12 mouse cellular contexts compared by ENCODE assay signal in genomic region chrX:36489506-36489905, GRCm38 (mm10). TPM values are rescaled to one million over a fixed set of nuclear protein-coding genes. Genes with fewer than 3 reads are reported as not detected.
DNase-seq lines count a peak whose midpoint lies in the region; ATAC-seq and TF ChIP-seq lines count a peak whose summit lies in the region.
"Had no signal": no experiment of that assay in that cellular context is flagged by ENCODE, and none has a peak within 500 bp of the region (broad histone marks: within the 10 kb centered on the region; RNA-seq: fewer than 3 reads in every experiment).

No protein-coding gene starts in this region.

- no peaks in the 10 kb centered on the region for H3K4me1 ChIP-seq in liver, embryonic 14.5 days (replicated peaks; ENCODE audit: control insufficient read depth in 2 of 2, insufficient read depth in 2 of 2, low read length in 1 of 2)
- no peaks in the 10 kb centered on the region for H3K4me1 ChIP-seq in liver, embryonic 11.5 days (replicated peaks; ENCODE audit: control insufficient read depth, insufficient read depth, low read length)

- WGBS in liver, embryonic 14.5 days (ENCODE audit: insufficient replicate concordance) = 20% methylated on average over 3 of the region's 3 CpGs
- whole genome bisulfite sequencing in liver, embryonic 11.5 days = 25% methylated on average over 3 of the region's 3 CpGs

- in situ Hi-C loops in Patski (cut with MboI; ENCODE audit: low pct_unique_long_range_greater_than_20kb) = loop anchor here (10.0 kb wide), 1 partner anchor 65 kb away; no protein-coding TSS in a partner anchor

- H3K9me3 ChIP-seq in liver, embryonic 14.5 days (ENCODE audit: control insufficient read depth, low read length) = no peaks in the 10 kb centered on the region
- no peaks in the 10 kb centered on the region for H3K9me3 ChIP-seq in liver, embryonic 11.5 days (ENCODE audit: control insufficient read depth, low read length)

- H3K36me3 ChIP-seq in liver, embryonic 14.5 days (replicated peaks; ENCODE audit: control insufficient read depth, insufficient read depth, low read depth) = no peaks in the 10 kb centered on the region
- no peaks in the 10 kb centered on the region for H3K36me3 ChIP-seq in liver, embryonic 11.5 days (ENCODE audit: control insufficient read depth, insufficient read depth, low read length)

- CTCF ChIA-PET in Patski (lab: Charles Lee) = no interaction called here

- peak; percentile 30 for DNase-seq in embryo, embryonic 10 days (ENCODE audit: low spot score)
- no peak for DNase-seq in embryo, embryonic 9.5 days (ENCODE audit: extremely low spot score)
- DNase-seq in liver, embryonic 14.5 days (ENCODE audit: low read depth in 3 of 3, low spot score in 3 of 3) = no peak
- DNase-seq in liver, embryonic 11.5 days (ENCODE audit: low spot score) = no peak
- DNase-seq in Patski (ENCODE audit: low read depth, low spot score) = no peak
- DNase-seq in mesoderm, embryonic 11.5 days (ENCODE audit: low read depth, low spot score) = peak; percentile 8
- no peak for DNase-seq in frontal cortex, postnatal 14 days (ENCODE audit: low spot score in 2 of 2)
- no peak for DNase-seq in cerebellum, postnatal 36 days
- DNase-seq: adrenal gland, postnatal 36 days; heart, postnatal 4 days had no signal

- no peak overlapping the region for H3K4me3 ChIP-seq in liver, embryonic 14.5 days (ENCODE audit: insufficient read depth in 1 of 2, low read depth in 2 of 2, low read length in 2 of 2)
- no peak overlapping the region for H3K4me3 ChIP-seq in liver, embryonic 11.5 days (ENCODE audit: low read depth, low read length)

- peak; percentile 37; the same call in 1 of the 2 replicates for TF ChIP-seq CTCF in liver, embryonic 14.5 days (IDR thresholded peaks at IDR 0.05; ENCODE audit: low read depth)
- peak; percentile 25 for TF ChIP-seq CTCF in Patski (IDR thresholded peaks at IDR 0.05)

- TF ChIP-seq EP300 in liver, embryonic 14.5 days (IDR thresholded peaks at IDR 0.05; ENCODE audit: low read depth) = no peak

- H3K27ac ChIP-seq in liver, embryonic 14.5 days = no peak overlapping the region
- no peak overlapping the region for H3K27ac ChIP-seq in liver, embryonic 11.5 days (ENCODE audit: low read depth, low read length)

- H3K27me3 ChIP-seq in liver, embryonic 14.5 days (ENCODE audit: control insufficient read depth, insufficient read depth, low read length) = no peaks in the 10 kb centered on the region
- no peaks in the 10 kb centered on the region for H3K27me3 ChIP-seq in liver, embryonic 11.5 days (replicated peaks; ENCODE audit: control insufficient read depth, insufficient read depth, low read length)
- peaks cover 15% of the 10 kb centered on the region for H3K27me3 ChIP-seq in Patski

- no peak overlapping the region for H3K9ac ChIP-seq in liver, embryonic 14.5 days (replicated peaks)
- no peak overlapping the region for H3K9ac ChIP-seq in liver, embryonic 11.5 days (ENCODE audit: low read depth, low read length)

- no peak overlapping the region for H3K4me2 ChIP-seq in liver, embryonic 14.5 days (ENCODE audit: low read depth)
- H3K4me2 ChIP-seq in liver, embryonic 11.5 days = no peak overlapping the region

- ATAC-seq in liver, embryonic 14.5 days (ENCODE audit: insufficient read depth) = no peak
- ATAC-seq in liver, embryonic 11.5 days (replicated peaks; ENCODE audit: low FRiP score) = no peak
- no peak for ATAC-seq in Patski

- POLR2A ChIA-PET in Patski (lab: Charles Lee) = no interaction called here

RNA-seq across cellular contexts. Expression of gene Gm14569, which starts 2.1 kb away (rescaled TPM):
- not detected in 2 replicates for polyA plus RNA-seq in liver, embryonic 14.5 days (2012; rRNA removed)
- not detected in 2 replicates for polyA plus RNA-seq in liver, embryonic 14.5 days (2014; fragmentation: Nextera tagmentation; extraction: Ambion mirVana)
- not detected in 2 replicates for polyA plus RNA-seq in liver, embryonic 11.5 days (2014; fragmentation: Nextera tagmentation; extraction: Ambion mirVana)
- polyA plus RNA-seq in Patski (2021) = not detected
- polyA plus RNA-seq: lung, embryonic 16.5 days; stomach, embryonic 14.5 days had no signal

Comparison
In these comparisons a context has a peak if more than half of its experiments do, and no peak if none do; other contexts are left out.
1. DNase-seq: peak in embryo, embryonic 10 days (single experiment) and mesoderm, embryonic 11.5 days (single experiment); none in embryo, embryonic 9.5 days (single experiment), liver, embryonic 14.5 days (0 of 3), liver, embryonic 11.5 days (single experiment), Patski (single experiment), frontal cortex, postnatal 14 days (0 of 2) and cerebellum, postnatal 36 days (0 of 2).